Mouse (Mus musculus) frontal cortex, adult (tissue): Measurements from ENCODE around the gene Abcb1b.
"Not testable (repeated sequence)": the region's sequence is repeated elsewhere in the genome, so short reads cannot be mapped to it uniquely, and the experiment has no call there.

Experiments
- ATAC-seq: cut with Nextera tagmentation; 2 replicates; pipeline ENCODE4 v1.9.2; 2017; ENCODE audit warnings: mild to moderate bottlenecking, moderate library complexity, mixed read lengths; ENCODE audit not compliant: low TSS enrichment

The Abcb1b gene

GRCm38 (mm10) chr5:8797987-8798751 is at the start of gene Abcb1b:
TSS of gene Abcb1b (plus strand) at chr5:8798147.
- ATAC-seq = peak; percentile 94

- no peak for ATAC-seq
Observed at GRCm38 (mm10) chr5:8772866-8773265, 25.1 kb upstream of the Abcb1b start.

DNA sequence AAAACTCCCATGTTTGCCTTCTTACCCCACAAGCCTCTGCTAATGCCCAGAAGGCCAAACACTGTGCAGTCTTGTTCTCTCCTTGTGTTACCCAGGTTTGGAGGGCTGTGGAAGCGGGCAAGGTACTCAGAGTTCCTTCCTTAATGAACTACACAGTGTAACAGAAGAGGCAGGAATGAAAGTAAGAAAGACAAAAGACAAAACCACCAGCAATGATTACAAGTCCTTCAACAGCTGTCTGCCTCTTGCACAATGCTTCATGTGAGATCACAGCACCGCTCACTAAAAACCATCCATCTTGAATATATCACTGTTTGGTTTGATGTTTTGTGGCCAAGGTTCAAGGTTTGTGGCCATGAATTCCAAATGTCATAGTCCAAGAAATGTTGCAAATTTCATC is 19.6 kb upstream of the Abcb1b start:
- no peak for ATAC-seq

DNA sequence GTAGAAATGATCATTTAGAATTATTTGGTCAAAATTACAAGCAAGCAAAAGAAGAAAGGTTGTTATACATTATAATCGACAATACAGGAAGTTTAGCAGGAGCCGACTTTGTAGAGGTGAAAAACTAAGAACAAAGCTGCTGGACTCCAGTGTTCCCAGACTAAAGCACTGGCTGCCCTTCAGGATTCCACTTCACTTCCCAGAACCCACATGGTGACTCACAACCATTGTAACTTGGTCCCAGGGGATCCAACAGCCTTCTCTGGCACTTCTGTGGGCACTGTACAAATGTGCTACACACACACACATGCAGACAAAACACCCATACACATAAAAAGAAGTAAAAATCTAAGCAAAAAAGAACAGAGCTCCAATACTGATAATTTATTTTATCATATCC is 19.2 kb upstream of the Abcb1b start:
- no peak for ATAC-seq

DNA sequence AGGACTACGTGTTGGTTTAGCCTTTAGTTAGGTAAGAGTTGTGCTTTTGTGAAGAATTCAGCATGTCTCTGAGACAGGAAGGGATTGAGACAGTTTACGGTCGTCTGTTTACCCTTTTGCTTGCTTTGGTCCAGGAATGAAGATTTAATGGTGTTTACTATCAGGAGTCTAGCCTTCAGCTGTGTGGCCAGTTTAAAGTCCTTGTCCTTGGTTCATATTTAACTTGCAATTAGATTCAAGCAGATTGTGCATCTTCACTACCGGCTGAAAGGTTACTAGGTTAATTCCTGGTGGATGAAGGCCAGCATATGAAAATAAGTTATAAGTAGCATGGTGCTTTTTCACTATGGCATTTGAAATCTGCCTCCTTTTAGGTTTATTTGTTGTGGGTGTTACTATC is 5.7 kb upstream of the Abcb1b start:
- ATAC-seq = no peak

- peak; percentile 8 for ATAC-seq
Observed at GRCm38 (mm10) chr5:8798752-8799115, 787 bp downstream of the Abcb1b start.

DNA sequence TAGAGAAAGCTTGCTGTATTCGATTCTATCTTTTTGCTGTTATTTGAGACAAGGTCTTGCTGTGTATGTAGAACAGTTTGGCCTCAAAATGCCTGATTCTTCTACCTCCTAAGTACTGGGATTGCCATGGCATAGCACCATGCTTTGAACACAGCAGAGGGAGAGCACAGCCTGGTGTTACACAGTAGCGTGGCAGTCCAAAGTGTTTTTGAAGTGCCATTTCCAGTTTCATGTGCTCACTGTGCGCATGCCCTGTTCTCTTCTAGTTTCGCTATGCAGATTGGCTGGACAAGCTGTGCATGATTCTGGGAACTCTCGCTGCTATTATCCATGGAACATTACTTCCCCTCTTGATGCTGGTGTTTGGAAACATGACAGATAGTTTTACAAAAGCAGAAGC is 7.8 kb downstream of the Abcb1b start:
- 0 out of 2 replicates have a peak, but pooled peaks have one; percentile 23 for ATAC-seq

- ATAC-seq = no peak; the same call in 1 of the 2 replicates
Observed at GRCm38 (mm10) chr5:8807137-8808004, 9.4 kb downstream of the Abcb1b start.

DNA sequence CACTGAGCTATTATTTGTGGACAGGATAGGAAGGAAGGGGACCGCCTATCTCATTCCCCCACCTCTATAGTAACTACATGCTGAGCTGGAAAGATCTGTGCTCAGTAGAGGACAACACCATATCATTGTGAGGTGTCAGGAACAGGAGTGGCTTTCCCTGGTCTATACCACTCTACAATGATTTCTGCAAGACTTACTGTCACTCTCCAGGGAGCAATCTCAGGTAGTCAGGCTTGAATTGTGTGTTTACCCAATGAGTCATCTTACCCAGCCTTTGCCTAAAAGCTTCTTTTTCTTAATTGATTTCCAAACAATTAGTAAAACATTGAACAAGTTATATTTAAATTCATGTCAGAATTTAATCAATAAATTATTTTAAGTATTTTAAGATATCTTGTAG is 15.9 kb downstream of the Abcb1b start:
- ATAC-seq = no peak

GRCm38 (mm10) chr5:8819635-8820591 is 22.0 kb downstream of the Abcb1b start:
- peak; percentile 79 for ATAC-seq

DNA sequence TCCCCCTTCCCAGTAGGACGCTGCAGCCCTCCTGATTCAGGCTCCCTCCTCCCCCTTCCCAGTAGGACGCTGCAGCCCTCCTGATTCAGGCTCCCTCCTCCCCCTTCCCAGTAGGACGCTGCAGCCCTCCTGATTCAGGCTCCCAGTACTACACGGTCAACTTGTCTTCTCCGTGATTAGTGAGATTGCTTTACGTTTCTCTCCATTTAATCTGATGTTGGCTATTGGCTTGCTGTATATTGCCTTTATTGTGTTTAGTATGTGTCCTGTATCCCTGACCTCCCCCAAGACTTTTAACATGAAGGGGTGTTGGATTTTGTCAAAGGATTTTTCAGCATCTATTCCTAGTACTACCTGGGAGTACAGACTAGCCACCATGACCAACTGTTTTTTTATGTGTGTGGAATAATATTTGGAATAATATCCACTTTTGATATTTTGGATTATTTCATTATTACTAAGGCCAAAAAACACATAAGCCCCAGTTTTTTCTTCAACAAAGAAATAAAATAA is 22.7 kb downstream of the Abcb1b start:
- ATAC-seq = not testable (repeated sequence)

DNA sequence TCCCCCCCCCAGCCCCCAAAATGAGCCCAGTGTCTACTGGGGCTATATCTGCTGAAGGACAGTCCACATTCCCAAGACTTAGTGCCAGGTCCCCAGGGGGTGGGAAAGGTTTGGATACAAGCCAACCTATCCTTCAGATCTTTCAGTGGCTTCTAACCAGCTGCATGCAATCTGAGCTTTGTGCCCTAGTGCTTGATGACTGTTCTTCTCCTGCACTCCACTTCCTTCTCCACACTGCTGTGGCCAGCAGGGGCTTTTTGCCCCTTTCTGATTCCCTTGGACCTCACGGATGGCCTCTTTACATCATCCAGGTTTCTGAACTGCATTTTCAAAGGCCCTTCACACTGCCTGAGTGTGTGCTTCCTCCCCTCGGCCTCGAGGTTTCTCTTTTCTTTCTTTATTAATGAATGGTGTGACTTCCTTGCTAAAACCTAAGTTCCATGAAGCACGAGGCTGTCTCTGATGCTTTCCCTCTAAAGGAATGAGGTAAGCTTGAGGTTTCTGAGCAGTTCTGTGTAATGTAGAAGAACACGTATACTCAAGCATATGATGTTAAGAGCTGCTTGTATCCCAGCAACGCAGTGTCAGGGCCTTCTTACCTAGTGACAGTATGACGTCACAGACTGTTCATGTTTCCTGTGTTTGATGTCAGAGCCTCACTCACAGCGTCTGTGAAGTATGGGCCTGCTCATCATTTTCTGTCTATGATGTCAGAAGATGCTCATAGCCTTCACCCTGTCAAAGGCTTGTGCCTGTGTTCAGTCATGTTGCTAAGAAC is 40.9 kb downstream of the Abcb1b start:
- ATAC-seq = no peak

GRCm38 (mm10) chr5:8839651-8840050 is 41.7 kb downstream of the Abcb1b start:
- no peak for ATAC-seq

DNA sequence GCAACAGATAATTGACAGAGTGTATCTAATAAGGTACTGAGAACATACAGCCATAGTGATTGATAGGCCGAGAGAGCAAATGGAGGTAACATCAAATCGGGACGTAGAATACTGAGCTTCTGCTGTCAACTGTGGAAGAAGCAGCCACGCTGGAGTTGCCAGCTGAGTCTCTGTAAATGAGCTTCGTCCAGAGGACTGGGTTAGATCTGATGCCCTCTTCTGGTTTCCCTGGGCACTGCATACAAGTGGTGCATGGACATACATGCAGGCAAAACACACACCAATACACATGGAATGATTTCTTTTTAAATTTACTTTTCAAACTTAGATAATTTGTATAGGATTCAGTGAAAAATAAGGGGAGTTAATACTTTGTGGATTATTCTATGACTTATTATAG is 42.9 kb downstream of the Abcb1b start:
- peak; percentile 88 for ATAC-seq

GRCm38 (mm10) chr5:8842815-8843214 is 44.9 kb downstream of the Abcb1b start:
- ATAC-seq = no peak

DNA sequence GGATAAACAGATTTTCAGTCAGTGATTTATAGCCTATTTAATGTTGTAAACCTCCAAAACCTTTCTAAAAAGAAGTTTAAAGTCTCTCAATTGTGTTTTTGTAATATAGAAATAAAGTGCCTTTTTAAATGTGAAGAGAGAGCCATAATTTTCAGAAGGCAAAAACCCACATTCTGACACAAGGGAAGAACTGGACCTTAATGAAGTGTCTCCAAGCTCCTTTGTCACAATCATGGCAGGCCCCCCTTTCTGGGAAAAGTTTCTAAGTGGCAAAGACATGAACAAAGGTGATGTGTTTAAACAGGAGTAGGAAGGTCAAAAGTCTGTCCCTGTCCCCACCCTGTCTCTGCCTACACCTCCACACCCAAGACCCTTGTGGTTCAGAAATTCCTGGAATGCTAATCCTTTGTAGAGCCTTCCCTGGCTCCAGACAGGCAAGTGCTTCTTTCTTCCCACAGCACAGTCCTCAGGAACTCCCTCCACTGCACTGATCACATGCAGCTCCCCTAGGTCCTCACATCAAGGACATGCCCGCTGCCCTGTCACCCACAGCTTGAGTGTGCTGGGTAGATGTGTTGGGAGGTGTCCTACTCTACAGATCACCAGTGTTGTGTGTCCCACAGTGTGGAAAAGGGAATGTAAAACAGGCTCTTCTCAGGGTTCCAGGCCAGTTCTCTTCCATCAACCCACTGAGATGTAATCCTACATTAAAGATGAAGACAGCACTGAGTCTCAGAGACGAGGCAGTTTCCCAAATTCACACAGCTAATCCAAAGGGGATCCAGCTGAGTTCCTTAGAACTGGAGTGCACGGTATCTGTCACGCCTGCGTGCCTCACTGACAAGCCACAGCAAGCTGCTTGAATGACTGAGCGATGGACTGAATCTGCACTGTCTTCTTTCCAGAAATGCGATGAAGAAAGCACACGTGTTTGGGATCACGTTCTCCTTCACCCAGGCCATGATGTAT is 50.9 kb downstream of the Abcb1b start:
- ATAC-seq = not testable (repeated sequence)

DNA sequence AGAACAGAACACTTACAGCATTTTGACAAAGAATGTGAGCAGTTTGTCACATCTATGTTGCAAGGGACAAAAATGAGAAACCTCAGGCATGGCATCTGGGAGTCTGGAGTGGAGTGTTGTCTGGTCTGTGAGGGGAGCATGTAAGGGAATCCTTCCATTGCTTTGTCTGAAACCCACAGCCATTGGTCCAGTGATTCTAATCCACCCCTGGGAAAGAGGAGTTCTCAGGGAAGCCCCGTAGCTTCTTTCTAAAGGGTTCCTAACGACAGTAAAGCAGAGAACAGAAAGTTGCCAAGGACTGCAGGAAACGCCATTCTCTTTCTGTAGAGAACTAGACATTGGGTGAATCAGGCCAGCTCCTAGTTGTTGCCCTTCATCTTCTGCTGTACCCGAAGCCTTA is 52.9 kb downstream of the Abcb1b start:
- ATAC-seq = no peak

DNA sequence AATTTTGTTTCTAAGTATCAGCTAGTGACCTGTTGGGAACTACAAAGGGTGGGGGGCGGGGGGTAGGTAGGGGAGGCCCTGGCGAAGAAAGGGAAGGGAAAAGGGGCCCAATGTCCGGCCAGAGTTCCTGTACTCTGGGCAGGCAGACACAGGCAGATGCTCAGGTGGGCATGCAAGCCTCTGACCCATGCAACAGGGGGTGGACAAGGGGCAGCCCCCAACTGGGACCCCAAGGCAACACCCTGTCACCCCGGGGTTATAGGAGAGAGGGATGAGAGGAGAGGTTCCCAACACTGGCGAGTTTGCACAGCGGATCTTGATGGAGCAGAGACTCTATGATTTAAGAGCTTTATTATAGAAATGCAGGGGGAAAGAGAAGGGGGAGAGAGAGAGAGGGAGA is 59.3 kb downstream of the Abcb1b start:
- ATAC-seq = no peak

DNA sequence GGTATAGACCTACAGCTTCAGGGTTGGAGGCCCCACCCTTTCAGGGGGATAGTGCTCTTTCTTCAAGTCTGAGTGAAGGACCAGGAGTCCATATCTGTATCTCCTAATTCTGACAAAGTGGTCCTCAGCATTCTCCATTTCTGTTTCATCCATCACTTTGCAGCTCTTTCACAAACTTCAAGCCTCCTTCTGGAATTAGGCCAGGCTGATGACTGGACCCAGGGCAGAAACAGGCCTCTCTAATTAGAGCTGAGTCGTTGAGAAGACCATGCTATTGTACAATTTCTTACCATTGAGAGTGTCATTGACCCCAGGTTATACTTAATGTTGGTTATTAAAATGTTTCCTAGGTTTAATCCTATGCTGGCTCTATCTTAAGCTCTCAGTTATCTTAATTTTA is 63.9 kb downstream of the Abcb1b start:
- ATAC-seq = no peak
